Mouse (Mus musculus): ENCODE data around the gene Emsy. TPM values are rescaled to one million over a fixed set of nuclear protein-coding genes. Genes with fewer than 3 reads are reported as not detected.

The Emsy gene
- polyA plus RNA-seq, 1 experiment from 2014 or later: 28.1 TPM

DNA sequence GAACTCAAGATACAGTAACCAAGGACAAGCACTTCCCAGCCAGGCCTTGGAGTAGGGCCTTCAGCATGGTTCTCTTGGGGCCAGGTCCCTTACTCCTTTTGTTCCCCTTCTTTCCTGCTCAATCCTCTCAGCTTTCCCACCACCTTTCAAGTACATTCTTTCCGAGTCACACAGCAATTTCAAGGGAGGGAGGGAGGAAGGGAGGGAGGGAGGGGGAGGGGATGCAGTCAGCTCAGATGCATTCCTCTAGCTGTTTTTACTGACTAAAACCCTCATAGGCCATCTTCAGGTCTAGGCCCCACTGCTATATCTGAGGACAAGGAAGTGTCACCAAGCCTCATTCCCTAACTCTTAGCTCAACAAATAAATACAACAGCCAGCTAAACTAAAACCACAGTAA, 12.3 kb downstream of the Emsy start:
- ATAC-seq: no peak
- H3K4me3 ChIP-seq (ENCODE audit: low read length): no peak overlapping the region
- H3K9me3 ChIP-seq (ENCODE audit: control insufficient read depth, low read length): no peaks in the 10 kb centered on the region
- H3K9ac ChIP-seq (ENCODE audit: low read depth, low read length): no peak overlapping the region
- no peak overlapping the region for H3K27ac ChIP-seq (ENCODE audit: low read depth, low read length)
- no peaks in the 10 kb centered on the region for H3K27me3 ChIP-seq (replicated peaks; ENCODE audit: control insufficient read depth, insufficient read depth, low read length)
- H3K36me3 ChIP-seq (ENCODE audit: control insufficient read depth, insufficient read depth, low read length): peaks cover 8% of the 10 kb centered on the region; the same call in 1 of the 2 replicates
- WGBS: 18% methylated on average over 1 of the region's 1 CpGs
- H3K4me2 ChIP-seq (ENCODE audit: low read length): no peak overlapping the region
- H3K4me1 ChIP-seq (ENCODE audit: control insufficient read depth, insufficient read depth, low read depth, low read length): no peaks in the 10 kb centered on the region

DNA sequence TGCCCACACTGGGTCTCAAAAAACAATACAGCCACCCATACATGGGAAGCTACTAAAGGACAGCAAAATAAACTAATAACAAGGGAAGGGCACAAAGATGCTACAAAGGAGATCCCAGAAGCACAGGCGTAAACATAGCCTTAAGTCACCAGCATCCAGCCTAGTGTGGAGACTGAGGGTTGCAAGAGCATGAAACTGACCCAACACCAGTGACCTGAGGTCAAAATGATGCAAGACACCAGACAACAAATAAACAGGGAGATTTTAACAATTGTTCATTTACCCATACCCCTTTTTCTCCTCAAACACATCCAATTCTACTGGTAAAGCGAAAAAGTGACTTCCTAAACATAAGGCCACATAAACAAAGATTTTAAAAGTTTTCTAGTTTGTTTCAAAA, 20.0 kb downstream of the Emsy start:
- no peaks in the 10 kb centered on the region for H3K9me3 ChIP-seq (ENCODE audit: control insufficient read depth, low read length)
- ATAC-seq: no peak
- no peaks in the 10 kb centered on the region for H3K4me1 ChIP-seq (ENCODE audit: control insufficient read depth, insufficient read depth, low read depth, low read length)
- peaks cover 10% of the 10 kb centered on the region for H3K36me3 ChIP-seq (ENCODE audit: control insufficient read depth, insufficient read depth, low read length)
- H3K27me3 ChIP-seq (replicated peaks; ENCODE audit: control insufficient read depth, insufficient read depth, low read length): no peaks in the 10 kb centered on the region
- no peak overlapping the region for H3K4me2 ChIP-seq (ENCODE audit: low read length)
- H3K9ac ChIP-seq (ENCODE audit: low read depth, low read length): no peak overlapping the region
- H3K27ac ChIP-seq (ENCODE audit: low read depth, low read length): no peak overlapping the region
- WGBS: 89% methylated on average over 2 of the region's 2 CpGs
- H3K4me3 ChIP-seq (ENCODE audit: low read length): no peak overlapping the region

DNA sequence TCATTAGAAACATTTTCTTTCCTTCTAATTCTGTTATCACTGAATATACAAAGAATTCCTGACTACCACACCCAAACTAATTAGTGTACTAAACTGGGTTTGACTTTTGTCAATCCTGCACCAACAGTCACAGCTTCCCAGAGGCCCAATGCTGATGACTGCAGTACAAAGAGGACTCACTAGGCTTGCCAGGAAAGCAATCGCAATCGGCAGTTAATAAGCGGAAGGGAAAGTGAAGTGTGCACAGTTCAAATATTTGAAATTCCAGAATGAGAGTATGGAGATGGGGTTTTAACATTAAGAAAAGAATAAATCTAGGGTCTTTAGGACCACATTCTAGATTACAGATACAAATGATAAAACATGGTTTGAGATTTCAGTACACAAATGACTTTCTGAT, 23.6 kb downstream of the Emsy start:
- H3K27ac ChIP-seq (ENCODE audit: low read depth, low read length): no peak overlapping the region
- WGBS: 66% methylated on average over 3 of the region's 3 CpGs
- H3K9me3 ChIP-seq (ENCODE audit: control insufficient read depth, low read length): no peaks in the 10 kb centered on the region
- no peak for ATAC-seq
- H3K27me3 ChIP-seq (replicated peaks; ENCODE audit: control insufficient read depth, insufficient read depth, low read length): no peaks in the 10 kb centered on the region
- H3K4me1 ChIP-seq (ENCODE audit: control insufficient read depth, insufficient read depth, low read depth, low read length): no peaks in the 10 kb centered on the region
- no peak overlapping the region for H3K4me3 ChIP-seq (ENCODE audit: low read length)
- no peak overlapping the region for H3K9ac ChIP-seq (ENCODE audit: low read depth, low read length)
- peaks cover 14% of the 10 kb centered on the region for H3K36me3 ChIP-seq (ENCODE audit: control insufficient read depth, insufficient read depth, low read length)
- H3K4me2 ChIP-seq (ENCODE audit: low read length): no peak overlapping the region

DNA sequence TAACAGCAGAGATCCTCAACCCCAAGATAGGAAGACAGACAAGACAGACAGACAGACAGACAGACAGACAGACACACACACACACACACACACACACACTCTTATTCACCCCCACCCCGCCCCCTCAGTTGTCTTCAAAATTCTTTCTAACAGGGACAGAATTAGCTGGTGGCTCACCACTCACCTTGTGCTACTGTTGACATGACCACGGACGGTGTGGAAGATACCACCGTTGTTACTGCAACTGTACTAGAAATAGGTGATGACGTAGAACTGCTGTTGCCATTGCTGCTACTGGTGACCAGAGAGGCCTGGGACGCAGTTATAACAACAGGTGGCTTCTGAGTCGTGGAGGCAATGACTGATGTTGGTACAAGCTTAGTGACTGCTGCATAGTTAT, 26.6 kb downstream of the Emsy start:
- H3K27me3 ChIP-seq (replicated peaks; ENCODE audit: control insufficient read depth, insufficient read depth, low read length): no peaks in the 10 kb centered on the region
- peaks cover 20% of the 10 kb centered on the region for H3K36me3 ChIP-seq (ENCODE audit: control insufficient read depth, insufficient read depth, low read length)
- no peak for ATAC-seq
- no peak overlapping the region for H3K4me2 ChIP-seq (ENCODE audit: low read length)
- H3K4me1 ChIP-seq (ENCODE audit: control insufficient read depth, insufficient read depth, low read depth, low read length): no peaks in the 10 kb centered on the region
- no peak overlapping the region for H3K4me3 ChIP-seq (ENCODE audit: low read length)
- no peaks in the 10 kb centered on the region for H3K9me3 ChIP-seq (ENCODE audit: control insufficient read depth, low read length)
- H3K27ac ChIP-seq (ENCODE audit: low read depth, low read length): no peak overlapping the region
- H3K9ac ChIP-seq (ENCODE audit: low read depth, low read length): no peak overlapping the region
- WGBS: 95% methylated on average over 7 of the region's 7 CpGs

DNA sequence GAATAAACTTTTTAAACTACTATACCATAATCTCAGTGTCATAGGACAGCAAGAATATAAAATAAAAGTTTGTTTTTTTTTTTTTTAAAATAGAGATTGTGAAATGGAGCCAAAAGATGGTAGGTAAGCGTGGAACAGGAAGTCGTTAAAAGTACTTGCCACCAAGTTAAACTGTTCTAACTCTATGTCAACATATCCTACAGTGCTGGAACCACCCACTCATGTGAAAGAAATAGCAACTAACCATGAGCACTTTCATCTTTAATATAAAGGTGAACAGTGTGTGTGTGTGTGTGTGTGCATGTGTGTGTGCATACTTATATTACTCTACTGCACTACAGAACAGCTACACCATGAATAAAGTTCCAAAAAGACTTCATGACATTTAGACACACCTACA, 38.8 kb downstream of the Emsy start:
- Histone ChIP-seq H3K9me3 (ENCODE audit: control insufficient read depth, low read length) (no peaks in the 10 kb centered on the region), H3K4me1 (ENCODE audit: control insufficient read depth, insufficient read depth, low read depth, low read length) (no peaks in the 10 kb centered on the region), H3K36me3 (ENCODE audit: control insufficient read depth, insufficient read depth, low read length) (peaks cover 11% of the 10 kb centered on the region; the same call in 1 of the 2 replicates), H3K4me2 (ENCODE audit: low read length) (no peak overlapping the region), H3K27ac (ENCODE audit: low read depth, low read length) (no peak overlapping the region), H3K4me3 (ENCODE audit: low read length) (no peak overlapping the region), H3K27me3 (replicated peaks; ENCODE audit: control insufficient read depth, insufficient read depth, low read length) (no peaks in the 10 kb centered on the region), H3K9ac (ENCODE audit: low read depth, low read length) (no peak overlapping the region)
- 91% methylated on average over 2 of the region's 2 CpGs for WGBS
- ATAC-seq: no peak

DNA sequence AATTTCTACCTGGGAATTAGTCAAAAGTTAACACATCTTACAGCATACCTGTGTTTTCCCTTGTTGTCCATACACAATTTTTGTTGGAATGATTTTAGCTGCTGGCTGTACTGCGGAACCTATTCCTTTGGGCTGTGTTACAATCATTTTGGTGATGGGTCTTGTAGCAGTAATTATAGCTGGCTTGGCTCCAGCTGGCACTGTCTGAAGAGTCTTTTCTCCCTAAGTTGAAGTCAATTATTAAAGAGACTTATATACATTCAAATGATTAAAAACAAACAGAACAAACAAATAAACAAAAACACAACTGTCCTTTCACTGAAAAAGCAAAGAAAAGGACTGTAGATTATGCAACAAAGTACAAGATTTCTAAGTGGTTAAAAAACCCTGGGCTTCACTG, 43.6 kb downstream of the Emsy start:
- ATAC-seq: no peak
- Histone ChIP-seq H3K4me3 (ENCODE audit: low read length) (no peak overlapping the region), H3K27me3 (replicated peaks; ENCODE audit: control insufficient read depth, insufficient read depth, low read length) (no peaks in the 10 kb centered on the region), H3K4me1 (ENCODE audit: control insufficient read depth, insufficient read depth, low read depth, low read length) (no peaks in the 10 kb centered on the region), H3K36me3 (ENCODE audit: control insufficient read depth, insufficient read depth, low read length) (peaks cover 8% of the 10 kb centered on the region; the same call in 1 of the 2 replicates), H3K4me2 (ENCODE audit: low read length) (no peak overlapping the region), H3K9ac (ENCODE audit: low read depth, low read length) (no peak overlapping the region), H3K9me3 (ENCODE audit: control insufficient read depth, low read length) (no peaks in the 10 kb centered on the region), H3K27ac (ENCODE audit: low read depth, low read length) (no peak overlapping the region)
- WGBS: 68% methylated on average over 1 of the region's 1 CpGs

DNA sequence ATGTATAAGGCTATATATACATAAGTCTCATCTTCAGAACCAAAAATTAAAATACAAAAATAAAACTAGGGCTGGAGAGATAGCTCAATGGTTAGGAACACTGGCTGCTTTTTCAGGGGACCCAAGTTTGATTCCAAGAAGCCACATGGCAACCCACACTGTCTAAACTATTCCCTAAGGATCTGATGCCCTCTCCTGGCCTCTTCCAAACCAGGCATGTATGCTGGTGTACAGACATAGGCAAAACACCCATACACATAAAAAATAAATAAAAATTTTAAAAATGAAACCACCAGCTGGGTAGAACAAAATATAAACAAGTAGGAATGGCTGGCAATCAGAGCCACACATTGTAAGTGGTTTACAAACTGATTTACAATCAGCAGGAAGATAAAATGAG, 48.1 kb downstream of the Emsy start:
- ATAC-seq: no peak
- Histone ChIP-seq H3K36me3 (ENCODE audit: control insufficient read depth, insufficient read depth, low read length) (no peaks in the 10 kb centered on the region), H3K27me3 (replicated peaks; ENCODE audit: control insufficient read depth, insufficient read depth, low read length) (no peaks in the 10 kb centered on the region), H3K9me3 (ENCODE audit: control insufficient read depth, low read length) (no peaks in the 10 kb centered on the region), H3K4me3 (ENCODE audit: low read length) (no peak overlapping the region), H3K27ac (ENCODE audit: low read depth, low read length) (no peak overlapping the region), H3K4me2 (ENCODE audit: low read length) (no peak overlapping the region), H3K9ac (ENCODE audit: low read depth, low read length) (no peak overlapping the region), H3K4me1 (ENCODE audit: control insufficient read depth, insufficient read depth, low read depth, low read length) (no peaks in the 10 kb centered on the region)

DNA sequence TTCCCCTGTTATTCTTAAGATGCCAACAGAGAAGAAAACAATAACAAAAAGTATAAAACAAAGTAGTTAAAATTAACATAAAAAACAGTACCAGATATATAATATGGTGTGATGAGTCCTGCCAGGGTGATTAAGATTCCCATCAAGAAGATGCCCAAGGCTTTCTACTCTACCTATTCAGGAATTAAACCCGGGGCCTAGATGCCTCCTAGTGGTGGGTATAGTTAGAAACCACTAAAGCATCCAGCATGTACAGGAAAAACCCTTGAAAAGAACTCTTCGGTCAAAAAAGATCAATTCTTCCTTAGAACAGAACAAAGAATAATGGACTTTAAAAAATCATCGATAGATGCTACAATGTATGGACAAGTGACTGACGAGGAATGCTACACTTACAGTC, 49.4 kb downstream of the Emsy start:
- WGBS: 89% methylated on average over 4 of the region's 4 CpGs

DNA sequence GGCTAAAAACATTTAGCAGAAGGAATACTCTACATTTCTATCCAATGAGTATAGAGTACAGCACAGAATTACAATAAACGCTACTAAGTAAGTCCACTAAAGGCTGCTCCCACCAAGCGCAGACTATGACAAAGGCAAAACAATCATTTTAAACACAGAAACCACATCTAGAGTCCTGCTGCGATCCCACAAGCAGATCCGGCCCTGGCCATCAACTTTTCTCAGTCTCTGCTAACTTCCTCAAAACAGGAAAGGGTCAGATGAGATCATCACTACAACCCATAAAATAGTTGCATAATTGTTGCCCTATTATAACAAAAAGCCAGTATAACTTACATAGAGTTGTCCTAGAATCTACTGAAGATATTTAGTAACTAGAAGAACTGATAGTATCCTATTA, 54.9 kb downstream of the Emsy start:
- no peak overlapping the region for H3K4me2 ChIP-seq (ENCODE audit: low read length)
- H3K36me3 ChIP-seq (ENCODE audit: control insufficient read depth, insufficient read depth, low read length): 0 out of 2 replicates have a peak, but pooled peaks cover 4% of the 10 kb centered on the region
- no peak overlapping the region for H3K27ac ChIP-seq (ENCODE audit: low read depth, low read length)
- H3K9me3 ChIP-seq (ENCODE audit: control insufficient read depth, low read length): no peaks in the 10 kb centered on the region
- H3K9ac ChIP-seq (ENCODE audit: low read depth, low read length): no peak overlapping the region
- H3K4me3 ChIP-seq (ENCODE audit: low read length): no peak overlapping the region
- no peak for ATAC-seq
- 84% methylated on average over 4 of the region's 4 CpGs for WGBS
- no peaks in the 10 kb centered on the region for H3K4me1 ChIP-seq (ENCODE audit: control insufficient read depth, insufficient read depth, low read depth, low read length)
- no peaks in the 10 kb centered on the region for H3K27me3 ChIP-seq (replicated peaks; ENCODE audit: control insufficient read depth, insufficient read depth, low read length)

More for the DNA sequence above, 49.4 kb downstream of the Emsy start:
- Histone ChIP-seq H3K36me3 (ENCODE audit: control insufficient read depth, insufficient read depth, low read length) (no peaks in the 10 kb centered on the region), H3K4me3 (ENCODE audit: low read length) (no peak overlapping the region), H3K27ac (ENCODE audit: low read depth, low read length) (no peak overlapping the region), H3K9ac (ENCODE audit: low read depth, low read length) (no peak overlapping the region), H3K4me2 (ENCODE audit: low read length) (no peak overlapping the region), H3K27me3 (replicated peaks; ENCODE audit: control insufficient read depth, insufficient read depth, low read length) (no peaks in the 10 kb centered on the region), H3K4me1 (ENCODE audit: control insufficient read depth, insufficient read depth, low read depth, low read length) (no peaks in the 10 kb centered on the region), H3K9me3 (ENCODE audit: control insufficient read depth, low read length) (no peaks in the 10 kb centered on the region)
- ATAC-seq: no peak

DNA sequence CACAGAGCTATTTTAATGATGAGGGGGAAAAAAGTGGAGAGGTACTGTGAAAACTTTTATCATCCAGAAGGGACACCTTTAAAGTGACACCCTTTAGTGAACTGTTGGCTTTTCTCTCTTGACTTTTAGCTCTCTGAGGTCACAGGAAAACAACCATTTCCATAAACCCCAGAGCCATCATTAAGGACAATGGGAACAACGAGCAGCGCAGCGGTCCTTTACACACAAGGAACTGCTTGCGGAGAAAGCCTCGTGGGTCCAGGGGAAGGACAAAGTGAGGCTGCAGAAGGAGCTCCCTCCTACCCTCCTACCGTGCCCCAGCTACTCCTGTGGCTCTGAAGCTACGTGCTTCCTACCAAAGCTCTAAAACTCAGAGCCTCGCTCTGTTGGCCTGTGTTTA, 59.2 kb downstream of the Emsy start:
- whole genome bisulfite sequencing: 81% methylated on average over 8 of the region's 8 CpGs
- H3K4me1 ChIP-seq (ENCODE audit: control insufficient read depth, insufficient read depth, low read depth, low read length): no peaks in the 10 kb centered on the region
- H3K9ac ChIP-seq (ENCODE audit: low read depth, low read length): no peak overlapping the region
- no peak overlapping the region for H3K4me3 ChIP-seq (ENCODE audit: low read length)
- peaks cover 15% of the 10 kb centered on the region for H3K36me3 ChIP-seq (ENCODE audit: control insufficient read depth, insufficient read depth, low read length)
- H3K9me3 ChIP-seq (ENCODE audit: control insufficient read depth, low read length): no peaks in the 10 kb centered on the region
- no peak overlapping the region for H3K27ac ChIP-seq (ENCODE audit: low read depth, low read length)
- H3K27me3 ChIP-seq (replicated peaks; ENCODE audit: control insufficient read depth, insufficient read depth, low read length): no peaks in the 10 kb centered on the region
- ATAC-seq: no peak
- no peak overlapping the region for H3K4me2 ChIP-seq (ENCODE audit: low read length)

Measured in hindbrain, embryonic 16.5 days (tissue).